In the genomic region with DNA sequence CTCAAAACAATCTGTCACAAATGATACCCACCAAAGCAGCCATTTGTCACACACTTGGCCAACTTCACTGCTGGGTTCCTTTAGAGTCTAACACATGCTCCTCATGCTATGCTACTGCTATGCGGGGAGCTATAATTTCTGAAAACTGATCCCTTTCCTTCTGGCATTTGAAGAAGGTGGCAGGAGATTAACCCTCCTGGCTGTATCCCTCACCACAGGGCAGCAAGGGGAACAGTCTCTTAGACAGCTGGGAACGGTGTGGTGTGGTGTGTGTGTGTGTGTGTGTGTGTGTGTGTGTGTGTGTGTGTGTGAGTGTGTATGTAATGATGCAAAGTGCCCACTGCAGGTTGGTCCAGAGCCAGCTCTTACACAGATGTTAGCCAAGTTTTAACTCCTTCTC, we compare ENCODE assay signal across 17 mouse cellular contexts.
"Had no signal": no experiment of that assay in that cellular context is flagged by ENCODE, and none has a peak within 500 bp of the region (broad histone marks: within the 10 kb centered on the region; RNA-seq: fewer than 3 reads in every experiment).

No protein-coding gene starts in this region.

- H3K4me3 ChIP-seq: midbrain, embryonic 12.5 days; midbrain, embryonic 15.5 days; neural tube, embryonic 13.5 days had no signal

- H3K27ac ChIP-seq: liver, embryonic 14.5 days; macrophage; midbrain, embryonic 12.5 days; midbrain, embryonic 15.5 days; neural tube, embryonic 13.5 days had no signal

- H3K9ac ChIP-seq: liver, embryonic 14.5 days; liver, postnatal 0 days; lung, embryonic 14.5 days; midbrain, embryonic 12.5 days; midbrain, embryonic 15.5 days; neural tube, embryonic 13.5 days had no signal

- H3K4me1 ChIP-seq: midbrain, embryonic 12.5 days; midbrain, embryonic 15.5 days; neural tube, embryonic 13.5 days had no signal

- H3K27me3 ChIP-seq: midbrain, embryonic 12.5 days; midbrain, embryonic 15.5 days; neural tube, embryonic 13.5 days had no signal

- DNase-seq: kidney, adult 18-20 months; kidney, adult 9 months; kidney, postnatal 14 days; kidney, postnatal 4 days; left cerebral cortex, postnatal 4 days; liver, postnatal 0 days; lung, embryonic 14.5 days; retina, postnatal 1 day; right cerebral cortex, postnatal 25 days; thymus, adult 18-20 months; thymus, postnatal 4 days had no signal

- ATAC-seq: liver, postnatal 0 days; lung, postnatal 0 days; midbrain, embryonic 15.5 days had no signal

- H3K9me3 ChIP-seq: midbrain, embryonic 12.5 days; midbrain, embryonic 15.5 days; neural tube, embryonic 13.5 days had no signal

- H3K4me2 ChIP-seq: lung, embryonic 14.5 days; midbrain, embryonic 12.5 days; midbrain, embryonic 15.5 days; neural tube, embryonic 13.5 days had no signal
